Mouse (Mus musculus) kidney, postnatal 25 days (tissue): ENCODE data around the gene Znrd1as.
"Not testable (repeated sequence)": the region's sequence is repeated elsewhere in the genome, so short reads cannot be mapped to it uniquely, and the experiment has no call there.

Source experiments
- DNase-seq, 2 experiments: peaks; one replicate each; pipeline ENCODE4 v3.0.0; 2021; ENCODE audit warnings: mixed read lengths in 2 of 2

The Znrd1as gene

DNA sequence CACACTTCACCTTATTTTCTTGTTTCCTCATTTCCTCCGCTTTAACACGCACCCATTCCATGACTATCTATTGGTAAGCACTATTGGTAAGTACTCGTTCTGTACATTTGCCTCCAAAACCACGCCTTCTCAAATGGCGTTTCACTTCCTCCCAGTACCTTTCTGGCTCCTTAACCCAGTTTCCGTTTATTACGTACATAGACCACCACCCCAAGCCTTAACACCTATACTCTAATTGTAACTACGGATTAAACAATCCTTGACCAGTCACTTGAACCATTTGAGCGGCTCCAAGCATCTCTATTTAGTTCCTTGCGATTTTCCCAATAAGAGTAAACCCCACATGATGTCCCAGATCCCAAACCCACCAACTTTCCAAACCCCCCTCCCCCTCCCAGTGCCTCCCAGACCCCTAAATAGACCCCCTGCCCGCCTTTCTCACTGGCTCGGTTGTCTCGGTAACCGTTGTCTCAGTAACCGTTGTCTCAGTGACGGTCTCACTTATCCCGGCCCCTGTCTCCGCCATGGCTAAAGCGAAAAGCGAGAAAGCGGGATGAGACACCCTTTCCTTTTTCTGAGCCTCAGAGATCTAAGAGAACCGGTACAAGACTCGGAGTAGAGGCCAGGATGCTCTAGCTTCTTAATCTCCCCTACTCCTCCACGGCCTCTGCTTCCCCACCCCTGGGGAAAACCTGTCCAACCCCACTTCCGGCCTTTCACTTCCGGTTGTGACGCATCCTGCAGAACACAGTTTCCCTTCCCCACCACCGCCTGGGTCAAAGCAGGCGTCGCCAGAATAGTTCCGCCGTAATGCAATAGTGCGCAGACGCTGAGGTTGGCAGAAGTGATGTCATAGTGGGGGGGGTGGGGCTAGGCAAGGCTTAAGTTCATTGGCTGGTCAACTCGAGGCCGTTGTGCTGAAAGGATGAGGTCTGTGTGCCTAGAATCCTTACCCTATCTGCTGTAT is 7.1 kb upstream of the Znrd1as start, which contains the start of gene Ppp1r11:
TSS of gene Ppp1r11 (minus strand) at position 761 of the 967 bp plus-strand sequence.
- DNase-seq, result peak; percentile 97 to 98

DNA sequence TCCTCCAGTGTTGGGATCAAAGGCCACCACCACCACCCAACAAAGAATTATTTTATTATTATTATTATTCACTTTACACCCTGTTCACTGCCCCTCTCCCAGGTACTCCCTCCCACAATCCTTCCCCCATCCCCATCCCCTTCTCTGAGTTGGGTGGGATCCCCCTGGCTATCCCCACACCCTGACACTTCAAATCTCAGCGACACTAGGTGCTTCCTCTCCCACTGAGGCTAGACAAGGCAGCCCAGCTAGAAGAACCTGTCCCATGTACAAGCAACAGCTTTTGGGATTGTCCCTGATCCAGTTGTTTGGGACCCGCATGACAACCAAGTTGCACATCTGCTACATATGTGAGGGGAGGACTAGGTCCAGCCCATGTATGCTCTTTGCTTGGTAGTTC is 5.8 kb upstream of the Znrd1as start:
- DNase-seq, result no peak

DNA sequence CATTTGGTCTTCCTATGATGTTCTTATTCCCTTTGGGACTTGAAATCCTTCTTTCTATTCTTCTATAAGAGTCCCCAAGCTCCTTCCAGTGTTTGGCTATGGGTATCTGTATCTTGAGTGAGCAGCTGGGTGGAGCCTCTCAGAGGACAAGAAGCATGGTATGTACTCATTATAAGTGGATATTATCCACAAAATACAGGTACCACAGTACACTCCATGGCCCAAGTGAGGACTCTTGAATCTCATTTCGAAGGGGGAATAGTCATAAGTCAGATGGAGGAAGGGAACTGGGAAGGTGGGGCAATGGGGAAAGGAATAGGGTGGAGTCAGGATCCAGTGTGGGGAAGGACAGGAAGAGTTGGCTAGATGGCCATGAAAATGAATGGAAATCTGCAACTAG is 5.3 kb upstream of the Znrd1as start:
- no peak for DNase-seq

DNA sequence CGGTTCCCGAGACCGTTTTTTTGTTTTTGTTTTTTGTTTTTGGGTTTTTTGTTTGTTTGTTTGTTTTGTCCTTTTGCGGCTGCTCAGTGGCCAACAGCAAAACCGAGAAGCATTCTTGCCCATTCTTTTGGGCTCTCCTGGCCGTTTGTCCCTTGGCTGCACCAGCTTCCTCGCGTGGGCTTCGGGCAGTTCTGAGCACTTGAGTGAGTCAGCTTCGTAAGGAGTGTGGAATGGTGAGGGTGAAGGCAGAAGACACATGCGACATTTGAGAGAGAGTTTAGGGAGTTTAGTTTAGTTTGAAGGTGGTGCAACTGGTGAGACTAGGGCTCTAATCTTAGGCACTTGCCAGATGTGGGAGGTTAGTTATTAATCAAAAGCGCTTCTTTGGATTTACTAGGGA is 492 bp downstream of the Znrd1as start:
- no peak for DNase-seq

DNA sequence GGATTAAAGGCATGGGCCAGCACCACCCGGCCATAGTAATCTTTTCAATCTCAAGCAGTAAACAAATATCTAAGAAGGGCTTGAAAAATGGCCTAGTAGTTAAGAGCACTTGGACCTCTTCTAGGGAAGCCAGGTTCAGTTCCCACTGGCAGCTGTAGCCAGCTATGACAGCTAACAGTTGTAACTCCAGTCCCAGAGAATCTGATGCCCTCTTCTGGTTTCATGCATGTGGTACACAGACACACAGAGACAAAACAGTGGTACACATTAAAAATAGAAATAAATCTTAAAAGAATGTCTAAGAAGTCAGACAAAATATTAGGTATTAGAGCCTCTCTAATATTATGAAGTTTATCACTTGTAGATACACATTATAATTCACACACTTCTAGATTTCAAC is 2.7 kb downstream of the Znrd1as start:
- DNase-seq, result no peak

DNA sequence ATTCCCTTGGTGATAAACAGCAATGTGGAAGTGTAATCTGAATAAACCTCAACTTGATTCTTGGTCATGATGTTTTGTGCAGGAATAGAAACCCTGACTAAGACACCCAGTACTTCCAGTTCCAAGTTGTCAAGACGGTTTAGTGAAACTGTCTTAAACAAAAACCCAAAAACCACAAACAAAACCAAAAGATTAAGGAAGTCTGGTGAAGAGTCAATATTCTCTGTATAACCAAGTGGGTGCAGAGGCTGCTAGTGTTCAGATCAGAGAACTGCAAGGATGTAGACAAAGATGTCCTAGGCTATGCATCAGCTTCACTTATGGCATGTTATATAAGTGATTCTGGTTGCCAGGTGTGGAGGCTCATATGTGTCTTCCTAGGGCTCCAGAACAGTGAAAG is 8.5 kb downstream of the Znrd1as start:
- DNase-seq, result no peak

DNA sequence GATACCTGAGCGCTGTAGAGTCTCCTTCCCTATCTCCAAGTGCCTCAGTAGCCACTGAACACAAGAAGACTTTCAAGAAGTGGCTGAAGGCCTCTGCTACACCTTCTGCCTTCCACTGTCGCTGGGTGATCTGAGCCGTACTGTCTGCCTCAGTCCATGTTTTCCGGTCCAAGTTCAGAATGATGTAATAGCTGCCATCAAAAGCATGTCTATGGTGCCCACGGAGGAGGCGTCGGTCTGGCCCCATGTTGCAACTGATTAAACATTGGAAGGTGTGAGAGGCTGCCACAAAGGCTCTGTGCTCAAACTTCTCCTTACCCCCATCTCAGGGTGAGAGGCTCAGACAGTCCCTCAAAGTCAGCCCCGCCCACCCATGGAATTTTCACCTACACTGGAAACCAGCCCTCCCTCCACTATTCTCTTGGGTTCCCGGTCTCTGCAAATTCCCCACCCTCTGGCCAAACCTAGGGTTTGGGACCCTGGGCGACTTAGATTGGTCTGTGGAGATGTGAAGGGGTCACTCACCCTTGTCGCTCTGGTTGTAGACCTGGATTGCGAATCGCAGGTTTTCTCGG is 12.0 kb downstream of the Znrd1as start:
- DNase-seq, result no peak

DNA sequence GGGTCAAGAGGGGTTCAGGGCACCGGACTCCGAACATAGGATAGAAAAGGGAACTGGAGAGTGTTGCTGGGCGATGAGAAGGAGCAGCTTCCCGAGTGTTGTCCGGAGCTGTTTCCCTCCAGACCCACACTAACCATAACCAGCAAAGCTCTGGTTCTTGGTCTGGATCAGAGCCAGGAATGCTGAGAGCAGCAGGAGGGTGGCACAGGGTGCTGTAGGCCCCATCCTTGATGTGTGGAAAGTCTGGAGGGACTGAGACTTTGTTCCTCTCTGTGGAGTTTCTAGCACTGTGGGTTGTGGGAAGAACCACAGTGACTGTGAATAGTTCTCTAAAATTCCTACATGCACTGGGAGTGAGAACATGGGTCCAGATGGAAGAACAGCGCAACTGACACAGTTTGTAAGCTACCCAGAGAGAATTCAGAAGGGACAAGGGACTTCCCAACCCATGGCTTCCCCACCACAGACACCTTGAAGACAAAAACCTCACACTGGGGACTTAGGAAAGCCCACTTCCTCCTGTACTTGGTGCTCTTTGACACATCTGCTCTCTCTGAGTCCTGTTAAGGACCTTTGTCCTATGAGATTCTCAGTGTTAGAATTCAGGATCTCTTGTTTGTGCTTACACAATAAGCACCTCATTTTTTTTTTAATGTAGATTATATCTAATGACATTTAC is 12.9 kb downstream of the Znrd1as start:
- no peak for DNase-seq

DNA sequence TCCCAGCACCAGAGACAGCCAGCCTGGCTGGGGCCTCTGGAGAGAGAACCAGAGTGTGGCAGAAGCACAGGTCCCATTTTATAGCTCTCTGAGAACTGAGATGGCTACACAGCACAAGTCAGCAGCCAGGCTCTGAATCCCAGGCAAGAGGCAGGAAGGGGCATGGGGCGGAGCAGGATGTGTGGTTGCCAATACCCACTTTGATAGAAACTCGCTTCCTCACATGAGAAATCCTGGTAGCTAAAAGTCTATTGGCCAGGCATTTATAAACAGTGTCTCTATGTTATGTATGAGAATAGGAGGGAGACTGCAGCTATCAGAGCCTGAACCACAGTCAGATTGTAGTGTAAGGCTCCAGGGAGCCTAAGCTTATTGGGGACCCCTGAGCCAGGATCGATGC is 14.4 kb downstream of the Znrd1as start:
- DNase-seq, result no peak

DNA sequence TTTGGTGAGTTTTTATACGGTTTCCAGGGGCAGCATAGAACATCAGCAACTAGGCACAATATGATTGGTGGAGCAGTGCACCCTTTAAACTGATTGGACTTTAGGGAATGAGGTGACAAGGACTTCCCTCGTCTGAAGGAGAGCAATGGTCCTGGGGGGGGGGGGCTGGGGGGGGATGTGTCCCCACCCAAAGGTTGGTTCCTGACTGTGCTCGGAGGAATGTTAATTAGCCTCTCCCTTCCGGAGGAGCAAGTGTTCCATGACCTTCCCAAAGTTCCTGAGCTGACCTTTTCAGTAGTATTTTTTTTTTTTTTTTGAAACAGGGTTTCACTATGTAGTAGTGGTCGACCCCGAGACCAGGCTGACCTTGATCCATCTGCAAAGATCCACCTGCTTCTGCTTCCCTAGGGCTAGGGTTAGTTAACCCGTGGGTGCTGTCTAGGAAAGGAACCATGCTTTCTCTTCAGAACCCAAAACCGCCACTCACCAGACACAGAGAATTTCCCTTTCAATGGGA is 14.9 kb downstream of the Znrd1as start:
- DNase-seq, result no peak

DNA sequence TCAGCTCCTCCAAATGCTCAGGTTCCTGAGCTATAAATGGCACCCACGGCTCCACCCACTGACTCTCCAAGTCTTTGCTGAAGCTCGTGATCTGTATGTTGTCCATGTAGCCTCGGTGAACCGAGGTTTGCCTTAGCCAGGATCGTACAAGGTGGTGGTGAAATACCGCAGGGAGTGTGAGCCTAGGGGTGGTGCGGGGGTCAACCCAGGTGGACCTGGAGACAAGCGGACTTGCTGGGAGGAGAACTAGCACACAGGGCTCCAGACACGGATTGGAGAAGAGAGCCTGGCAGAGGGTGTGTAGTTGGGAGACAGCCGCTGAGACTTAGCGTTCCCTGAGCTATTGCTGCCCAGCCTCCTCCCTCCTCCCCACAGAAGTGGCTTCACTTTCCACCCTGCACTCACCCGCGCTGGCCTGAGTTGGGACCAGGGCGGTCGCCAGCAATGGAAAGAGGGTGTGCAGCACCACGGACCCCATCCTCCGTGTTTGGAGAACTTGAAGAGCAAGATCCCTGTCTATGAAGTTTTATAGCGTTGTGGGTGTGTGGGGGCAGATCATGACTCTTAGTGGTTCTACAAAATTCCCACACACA is 22.9 kb downstream of the Znrd1as start, which contains the start of gene 2410137M14Rik:
TSS of gene 2410137M14Rik (minus strand) at position 17 of the 593 bp plus-strand sequence.
- DNase-seq, result no peak

DNA sequence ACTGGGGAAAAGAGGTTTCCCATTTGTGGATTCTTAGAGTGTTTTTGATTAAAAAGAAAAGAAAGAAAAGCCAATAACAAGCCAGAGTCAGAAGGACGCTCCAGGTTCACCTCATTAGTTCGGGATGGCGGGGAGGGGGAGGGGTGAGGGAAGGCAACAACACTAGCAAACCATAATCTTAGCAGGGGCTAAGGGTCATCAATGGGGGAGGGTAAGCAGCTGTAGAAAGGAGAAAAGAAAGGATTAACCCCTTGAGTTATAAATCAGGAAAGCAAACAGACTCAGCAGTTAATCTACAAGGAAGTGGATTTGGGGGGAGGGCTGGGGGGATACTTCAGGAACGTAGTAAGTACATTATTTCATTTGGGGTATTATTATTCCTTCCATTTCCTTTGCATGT is 23.5 kb downstream of the Znrd1as start:
- DNase-seq, result no peak

DNA sequence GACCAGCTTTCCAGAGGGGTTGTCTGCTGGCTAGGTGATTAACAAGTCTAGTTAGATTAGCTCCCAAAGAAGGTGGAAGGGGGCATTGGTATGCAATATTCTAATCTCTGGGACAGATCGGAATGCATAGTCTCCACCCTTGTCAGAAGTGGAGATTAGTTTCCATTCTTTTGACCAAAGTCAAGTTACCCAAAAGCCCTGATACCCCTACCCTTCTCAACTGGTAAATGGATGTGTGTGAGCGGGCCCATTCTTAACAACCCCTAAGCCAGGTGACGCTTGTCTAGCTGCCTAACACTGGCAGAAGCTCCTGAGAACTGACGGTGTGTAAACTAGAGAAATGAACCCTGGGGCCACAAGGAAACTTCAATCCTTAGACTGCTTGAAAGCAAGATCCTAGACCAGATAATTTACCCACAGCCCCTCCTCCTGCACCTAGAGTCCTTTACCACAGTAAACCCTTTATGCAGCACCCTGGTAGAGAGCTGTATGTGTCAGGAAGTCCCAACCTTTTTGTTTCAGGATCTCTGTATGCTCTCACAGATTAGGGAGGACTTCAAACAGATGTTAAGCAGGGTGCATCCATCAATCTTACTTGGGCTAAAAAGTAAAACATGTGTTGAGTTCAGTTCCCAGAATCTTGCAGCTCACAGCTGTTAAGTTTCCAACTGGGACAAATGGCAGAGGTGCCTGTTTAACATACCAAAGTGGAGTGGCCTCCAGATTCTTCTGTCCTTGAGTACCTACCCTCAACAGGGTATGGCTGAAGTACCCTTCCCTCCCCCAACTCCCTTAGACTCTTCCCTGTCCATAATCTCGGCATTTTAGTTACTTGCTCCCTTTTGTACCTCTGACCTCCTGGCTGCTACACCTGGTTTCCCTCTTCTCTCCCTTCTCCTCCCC is 24.1 kb downstream of the Znrd1as start:
- DNase-seq, result no peak

DNA sequence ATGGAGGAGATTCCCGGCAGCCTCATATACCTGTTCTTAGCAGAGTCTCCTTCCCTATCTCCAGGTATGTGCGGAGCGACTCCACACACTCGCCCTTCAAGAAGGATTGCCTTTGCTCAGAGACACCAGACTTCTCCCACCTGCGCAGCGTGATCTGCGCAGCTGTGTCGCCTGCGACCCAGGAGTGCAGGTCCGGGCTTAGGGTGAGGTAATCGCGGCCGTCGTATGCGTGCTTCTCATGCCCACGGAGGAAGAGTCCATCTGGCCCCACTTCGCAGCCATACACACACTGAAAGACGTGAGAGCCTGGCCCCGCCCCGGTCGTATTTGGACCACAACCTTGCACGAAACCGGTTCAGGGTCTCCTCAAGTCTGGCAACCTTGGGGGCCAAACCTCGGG is 30.1 kb downstream of the Znrd1as start:
- DNase-seq, result no peak

DNA sequence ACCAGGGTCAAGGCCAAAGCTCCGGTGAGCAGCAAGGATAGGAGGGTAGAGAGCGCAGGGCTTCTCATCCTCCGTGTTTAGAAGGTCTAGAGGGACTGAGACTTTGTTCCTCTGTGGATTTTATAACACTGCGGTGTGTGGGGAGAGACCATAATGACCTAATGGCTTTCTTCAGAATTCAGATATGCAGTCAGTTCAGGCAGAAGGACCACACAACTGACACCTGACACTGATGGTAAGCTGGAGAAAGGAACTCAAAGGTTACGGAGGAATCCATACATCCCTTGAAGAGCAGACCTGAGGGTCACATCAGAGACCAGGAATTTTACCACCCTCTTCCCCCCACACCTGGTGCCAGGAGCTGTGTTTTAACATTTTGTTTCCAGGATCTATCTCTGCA is 31.0 kb downstream of the Znrd1as start, which contains the start of gene H2-M5:
TSS of gene H2-M5 (minus strand) at position 101 of the 400 bp plus-strand sequence.
- no peak for DNase-seq

DNA sequence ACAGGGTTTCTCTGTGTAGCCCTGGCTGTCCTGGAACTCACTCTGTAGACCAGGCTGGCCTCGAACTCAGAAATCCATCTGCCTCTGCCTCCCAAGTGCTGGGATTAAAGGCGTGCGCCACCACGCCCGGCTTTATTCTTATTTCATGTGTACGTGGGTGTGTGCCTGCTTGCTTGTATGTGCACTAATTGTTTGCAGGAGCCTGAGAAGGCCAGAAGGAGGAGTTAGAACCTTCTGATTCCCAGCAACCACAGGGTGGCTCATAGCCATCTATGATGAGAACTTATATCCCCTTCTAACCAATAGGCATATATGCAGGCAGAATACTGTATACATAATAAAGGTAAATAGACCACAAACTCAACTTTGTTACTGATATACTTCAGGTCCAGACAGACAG is 32.2 kb downstream of the Znrd1as start:
- not testable (repeated sequence) for DNase-seq

DNA sequence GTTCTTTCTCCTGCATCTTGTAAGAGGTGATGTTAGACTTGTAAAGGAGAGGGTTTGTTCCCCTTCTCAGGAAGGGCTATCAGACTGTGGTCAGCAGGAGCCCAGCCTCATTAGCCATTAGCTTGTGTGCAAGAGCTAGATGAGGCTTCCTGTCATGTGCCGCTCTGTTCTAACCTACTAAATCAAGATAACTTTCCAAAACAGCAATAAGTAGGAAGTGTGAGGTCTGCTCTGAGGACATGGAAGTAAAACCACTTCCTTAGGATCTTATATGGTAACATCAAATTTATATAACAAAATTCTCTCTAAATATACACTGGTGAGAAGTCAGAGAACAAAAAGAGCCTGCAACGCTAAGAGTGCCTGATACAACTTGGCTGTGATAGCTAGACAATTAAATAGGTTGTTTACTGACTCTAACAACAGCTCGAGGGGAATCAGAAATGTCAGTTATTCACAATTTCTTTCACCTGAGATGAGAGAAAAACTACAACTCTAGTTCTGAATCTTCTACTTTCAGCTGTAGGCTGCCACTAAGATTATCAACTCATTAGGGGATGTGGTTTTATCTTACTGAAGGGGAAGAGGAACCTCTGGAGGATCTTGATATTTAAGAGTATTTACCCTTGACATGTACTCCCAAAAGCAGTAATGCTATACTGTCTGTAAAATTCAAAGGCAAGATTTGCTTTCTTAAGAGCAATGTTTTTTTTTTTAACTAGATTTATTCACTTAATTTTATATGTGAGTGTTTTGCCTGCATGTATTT is 34.1 kb downstream of the Znrd1as start:
- DNase-seq, result no peak

DNA sequence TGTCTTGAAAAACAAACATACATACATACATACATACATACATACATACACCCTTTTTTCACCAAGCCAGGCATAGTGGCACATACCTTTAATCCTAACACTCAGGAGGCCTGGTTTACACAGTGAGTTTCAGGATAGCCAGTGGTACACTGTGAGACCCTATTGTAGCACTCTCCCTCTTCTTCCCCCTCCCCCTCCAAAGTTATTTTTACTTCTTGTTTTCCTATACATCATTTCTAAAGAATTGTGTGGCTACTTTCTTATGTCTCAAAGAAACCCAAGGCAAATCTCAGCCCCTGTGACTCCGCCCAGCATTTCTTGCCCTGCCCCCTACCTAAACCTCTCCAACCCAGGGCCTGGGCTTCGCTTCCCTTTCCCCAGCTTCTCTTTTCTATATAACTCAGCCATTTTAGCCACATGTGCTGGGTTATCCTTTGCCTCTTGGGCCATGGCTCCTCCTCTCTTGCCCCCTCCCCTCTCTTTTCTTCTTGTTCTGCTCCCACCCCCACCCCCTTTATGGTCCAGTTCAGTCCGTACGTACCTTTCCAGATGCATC is 35.5 kb downstream of the Znrd1as start:
- no peak for DNase-seq

DNA sequence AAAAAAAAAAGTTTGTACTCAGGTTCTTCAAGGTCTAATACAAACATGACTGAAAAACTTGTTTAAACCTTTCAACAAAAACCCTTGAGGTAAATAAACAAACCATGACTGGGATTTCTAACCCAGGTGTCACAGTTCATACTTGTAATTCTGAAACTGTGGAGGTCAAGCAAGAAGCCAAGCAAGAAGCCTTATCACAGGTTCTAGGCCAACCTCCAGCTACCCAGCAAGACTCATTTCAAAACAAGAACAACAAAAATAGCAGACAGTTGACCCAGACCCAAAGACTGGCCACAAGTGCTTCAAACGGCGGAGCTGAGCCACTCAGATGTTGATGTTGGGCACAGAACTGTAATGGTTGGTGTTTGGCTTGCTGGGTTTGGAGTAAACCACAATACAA is 36.1 kb downstream of the Znrd1as start:
- no peak for DNase-seq

DNA sequence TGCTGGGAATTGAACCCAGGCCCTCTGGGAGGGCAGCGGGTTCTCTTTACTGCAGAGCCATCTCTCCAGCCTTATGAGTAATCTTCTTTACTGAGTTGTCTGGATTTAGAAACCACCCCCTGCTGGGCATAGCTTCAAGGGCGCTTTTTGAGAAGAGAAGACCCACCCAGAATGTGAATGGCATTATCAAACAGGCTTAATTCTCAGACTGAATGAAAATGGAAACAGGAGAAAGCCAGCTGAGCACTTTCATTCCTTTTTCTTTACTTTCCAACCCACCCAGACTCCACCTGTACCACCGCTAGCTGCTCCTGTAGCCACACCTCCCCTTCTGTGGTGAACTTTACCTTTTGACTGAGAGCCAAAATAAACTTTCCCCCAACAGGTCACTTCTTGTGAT is 37.1 kb downstream of the Znrd1as start:
- DNase-seq, result no peak
